Mouse (Mus musculus) small intestine, adult 2 months (tissue): ENCODE data around the gene Man2a1. TPM values are rescaled to one million over a fixed set of nuclear protein-coding genes. Genes with fewer than 3 reads are reported as not detected.

Experiments
- H3K27ac ChIP-seq: fragments of 200-500 bp; 2 replicates; pipeline ENCODE4 v1.5.1; 2012; ENCODE audit warnings: low read depth, low read length, control low read depth, inconsistent platforms; ENCODE audit not compliant: insufficient read depth
- H3K27me3 ChIP-seq: fragments of 200-500 bp; 2 replicates; pipeline ENCODE4 v1.6.1; 2012; ENCODE audit warnings: mild to moderate bottlenecking, moderate library complexity, low read length, inconsistent platforms; ENCODE audit not compliant: control insufficient read depth, insufficient read depth
- H3K36me3 ChIP-seq: fragments of 200-500 bp; 2 replicates; pipeline ENCODE4 v1.6.1; 2012; ENCODE audit warnings: mild to moderate bottlenecking, low read length, control low read depth, inconsistent platforms; ENCODE audit not compliant: control insufficient read depth, insufficient read depth
- H3K4me1 ChIP-seq: fragments of 200-500 bp; 2 replicates; pipeline ENCODE4 v1.6.1; 2012; ENCODE audit warnings: low read length, inconsistent platforms, mixed read lengths; ENCODE audit not compliant: control insufficient read depth, insufficient read depth, insufficient read length
- H3K4me3 ChIP-seq: fragments of 200-500 bp; 2 replicates; pipeline ENCODE4 v1.5.1; 2012; ENCODE audit warnings: low read depth, mild to moderate bottlenecking, control low read depth, inconsistent platforms, low read length, moderate library complexity
- CTCF ChIP-seq: fragments of 200-500 bp; IDR thresholded peaks from 2 replicates; pipeline ENCODE4 v1.5.1; 2012; ENCODE audit warnings: low read depth, mild to moderate bottlenecking, control low read depth, inconsistent platforms, low read length, moderate library complexity, mixed read lengths; ENCODE audit not compliant: insufficient replicate concordance, insufficient read length; ENCODE audit errors: extremely low read depth
- POLR2A ChIP-seq: fragments of 200-500 bp; IDR thresholded peaks from 2 replicates; pipeline ENCODE4 v1.6.1; 2012; ENCODE audit warnings: low read depth, mild to moderate bottlenecking, control low read depth, inconsistent platforms, low read length, moderate library complexity
- WGBS: fragments of 180-500 bp; shearing (Covaris S2); methylation state at CpG from one replicate; pipeline ENCODE4 v1.1.7; 2018; 5-methylcytosine and 5-hydroxymethylcytosine counted together
- polyA plus RNA-seq: library from polyadenylated mRNA; depleted of rRNA; stranded (reverse); fragments of >200 nt; gene quantifications from 2 replicates; pipeline ENCODE4 v1.2.3, GENCODE M21; 2012

Man2a1 gene
- polyA plus RNA-seq, 1 experiment: 6.7 TPM

GRCm38 (mm10) chr17:64628796-64629195, 28.3 kb downstream of the Man2a1 start:
- TF ChIP-seq CTCF (no peak), POLR2A (no peak)
- Histone ChIP-seq H3K27me3 (no peaks in the 10 kb centered on the region), H3K4me3 (no peak overlapping the region), H3K27ac (no peak overlapping the region), H3K4me1 (no peaks in the 10 kb centered on the region), H3K36me3 (peaks cover 34% of the 10 kb centered on the region)
- WGBS: 88% methylated on average over 5 of the region's 5 CpGs

GRCm38 (mm10) chr17:64629486-64629885, 28.9 kb downstream of the Man2a1 start:
- H3K27me3 ChIP-seq: no peaks in the 10 kb centered on the region
- 85% methylated on average over 5 of the region's 5 CpGs for WGBS
- no peak overlapping the region for H3K27ac ChIP-seq
- H3K36me3 ChIP-seq: peaks cover 31% of the 10 kb centered on the region
- H3K4me1 ChIP-seq: no peaks in the 10 kb centered on the region
- H3K4me3 ChIP-seq: no peak overlapping the region
- no peak for TF ChIP-seq CTCF
- no peak for TF ChIP-seq POLR2A

GRCm38 (mm10) chr17:64630506-64630905, 30.0 kb downstream of the Man2a1 start:
- H3K36me3 ChIP-seq: peaks cover 32% of the 10 kb centered on the region
- WGBS: 95% methylated on average over 12 of the region's 12 CpGs
- H3K4me3 ChIP-seq: no peak overlapping the region
- TF ChIP-seq CTCF (no peak), POLR2A (no peak)
- H3K27me3 ChIP-seq: no peaks in the 10 kb centered on the region
- H3K27ac ChIP-seq: no peak overlapping the region
- no peaks in the 10 kb centered on the region for H3K4me1 ChIP-seq

- Histone ChIP-seq H3K4me3 (no peak overlapping the region), H3K36me3 (peaks cover 25% of the 10 kb centered on the region), H3K4me1 (no peaks in the 10 kb centered on the region), H3K27ac (no peak overlapping the region), H3K27me3 (no peaks in the 10 kb centered on the region)
- WGBS: 82% methylated on average over 8 of the region's 8 CpGs
- TF ChIP-seq CTCF (no peak), POLR2A (no peak)
These were observed 37.5 kb downstream of the Man2a1 start for GRCm38 (mm10) chr17:64637868-64638537.

- 93% methylated on average over 3 of the region's 3 CpGs for WGBS
- H3K4me1 ChIP-seq: peaks cover 7% of the 10 kb centered on the region; the same call in 1 of the 2 replicates
- H3K27ac ChIP-seq: no peak overlapping the region
- TF ChIP-seq POLR2A: no peak
- TF ChIP-seq CTCF: no peak
- peaks cover 15% of the 10 kb centered on the region for H3K36me3 ChIP-seq
- no peaks in the 10 kb centered on the region for H3K27me3 ChIP-seq
- no peak overlapping the region for H3K4me3 ChIP-seq
These were observed 40.8 kb downstream of the Man2a1 start for GRCm38 (mm10) chr17:64641376-64641775.

- H3K27ac ChIP-seq: no peak overlapping the region
- H3K36me3 ChIP-seq: peaks cover 19% of the 10 kb centered on the region
- peaks cover 7% of the 10 kb centered on the region; the same call in 1 of the 2 replicates for H3K4me1 ChIP-seq
- no peaks in the 10 kb centered on the region for H3K27me3 ChIP-seq
- WGBS: 62% methylated on average over 7 of the region's 7 CpGs
- H3K4me3 ChIP-seq: no peak overlapping the region
- no peak for TF ChIP-seq POLR2A
- no peak for TF ChIP-seq CTCF
These were observed 43.1 kb downstream of the Man2a1 start for GRCm38 (mm10) chr17:64643644-64644043.

- Histone ChIP-seq H3K27ac (no peak overlapping the region), H3K4me1 (peaks cover 7% of the 10 kb centered on the region; the same call in 1 of the 2 replicates), H3K4me3 (no peak overlapping the region), H3K36me3 (peaks cover 16% of the 10 kb centered on the region), H3K27me3 (no peaks in the 10 kb centered on the region)
- no peak for TF ChIP-seq CTCF
- TF ChIP-seq POLR2A: no peak
- 28% methylated on average over 8 of the region's 8 CpGs for WGBS
These were observed 44.5 kb downstream of the Man2a1 start for GRCm38 (mm10) chr17:64644888-64645605.
